Mouse (Mus musculus) neural tube, embryonic 11.5 days (tissue): ENCODE measurements around the gene Dapp1. TPM values are rescaled to one million over a fixed set of nuclear protein-coding genes. Genes with fewer than 3 reads are reported as not detected.

Source experiments
- ATAC-seq: fragments of 200-750 bp; cut with Nextera tagmentation; 2 replicates; pipeline ENCODE4 v1.8.0; 2017; ENCODE audit warnings: moderate number of reproducible peaks, mild to moderate bottlenecking, moderate TSS enrichment, moderate library complexity; ENCODE audit not compliant: insufficient read depth, low FRiP score, low TSS enrichment
- DNase-seq: peaks from one replicate; pipeline ENCODE4 v3.0.0-alpha.2; 2015; ENCODE audit warnings: low spot score
- H3K27ac ChIP-seq: fragments of 300-500 bp; sonication (generic); 2 replicates; pipeline ENCODE4 v1.5.1; 2014; ENCODE audit warnings: low read depth, mild to moderate bottlenecking, low read length
- H3K27me3 ChIP-seq: fragments of 300-500 bp; sonication (generic); 2 replicates; pipeline ENCODE4 v1.6.1; 2014; ENCODE audit warnings: mild to moderate bottlenecking, low read length, mixed read lengths; ENCODE audit not compliant: control insufficient read depth, insufficient read depth
- H3K36me3 ChIP-seq: fragments of 300-500 bp; sonication (generic); 2 replicates; pipeline ENCODE4 v1.6.1; 2014; ENCODE audit warnings: mild to moderate bottlenecking, low read length, moderate library complexity, mixed read lengths; ENCODE audit not compliant: control insufficient read depth, insufficient read depth
- H3K4me1 ChIP-seq: fragments of 300-500 bp; sonication (generic); 2 replicates; pipeline ENCODE4 v1.6.1; 2014; ENCODE audit warnings: low read length, mixed read lengths; ENCODE audit not compliant: control insufficient read depth, insufficient read depth
- H3K4me2 ChIP-seq: fragments of 300-500 bp; sonication (generic); 2 replicates; pipeline ENCODE4 v1.6.1; 2014; ENCODE audit warnings: low read depth, mild to moderate bottlenecking, moderate library complexity
- H3K4me3 ChIP-seq: fragments of 300-500 bp; sonication (generic); 2 replicates; pipeline ENCODE4 v1.5.1; 2014; ENCODE audit warnings: low read depth, low read length
- H3K9ac ChIP-seq: fragments of 300-500 bp; sonication (generic); 2 replicates; pipeline ENCODE4 v1.6.1; 2014; ENCODE audit warnings: mild to moderate bottlenecking, low read length
- H3K9me3 ChIP-seq: fragments of 300-500 bp; sonication (generic); 2 replicates; pipeline ENCODE4 v1.6.1; 2016; ENCODE audit warnings: low read length; ENCODE audit not compliant: control insufficient read depth
- WGBS: fragments of 180-500 bp; shearing (Covaris S2); extraction: QIAGEN DNeasy Blood & Tissue Kit; methylation state at CpG from one replicate; pipeline ENCODE4 v1.1.7; 2014; 5-methylcytosine and 5-hydroxymethylcytosine counted together
- polyA plus RNA-seq: library from polyadenylated mRNA; unstranded; fragments of >200 nt; fragmentation: Nextera tagmentation; extraction: Ambion mirVana; gene quantifications from 2 replicates; pipeline ENCODE4 v1.2.1, GENCODE M21; 2014

Gene Dapp1
- polyA plus RNA-seq, 1 experiment from 2014 or later, result 1.6 TPM

- ATAC-seq, result no peak
- WGBS, result 81% methylated on average over 7 of the region's 7 CpGs
Measured at GRCm38 (mm10) chr3:137887961-137888360, 93.4 kb downstream of the Dapp1 start.

GRCm38 (mm10) chr3:137881093-137881492 is 100.3 kb downstream of the Dapp1 start:
- no peak overlapping the region for H3K4me3 ChIP-seq
- H3K4me1 ChIP-seq, result no peaks in the 10 kb centered on the region
- H3K9me3 ChIP-seq, result no peaks in the 10 kb centered on the region
- no peak overlapping the region for H3K27ac ChIP-seq
- ATAC-seq (no peak), DNase-seq (no peak)
- no peaks in the 10 kb centered on the region for H3K36me3 ChIP-seq
- no peaks in the 10 kb centered on the region for H3K27me3 ChIP-seq
- H3K9ac ChIP-seq, result no peak overlapping the region
- WGBS, result 93% methylated on average over 5 of the region's 5 CpGs
- H3K4me2 ChIP-seq, result no peak overlapping the region

More at GRCm38 (mm10) chr3:137887961-137888360, 93.4 kb downstream of the Dapp1 start:
- Histone ChIP-seq H3K27me3 (no peaks in the 10 kb centered on the region), H3K27ac (no peak overlapping the region), H3K36me3 (peaks cover 2% of the 10 kb centered on the region; the same call in 1 of the 2 replicates), H3K4me1 (no peaks in the 10 kb centered on the region), H3K4me2 (no peak overlapping the region), H3K4me3 (no peak overlapping the region), H3K9ac (no peak overlapping the region), H3K9me3 (no peaks in the 10 kb centered on the region)
- DNase-seq, result no peak

Other genes with a start within 250 kb of the Dapp1 start
- 2,454 and 2,599 TPM in 2 replicates for gene H2afz, start 117.1 kb downstream of the Dapp1 start, polyA plus RNA-seq
- 8.7 and 11.0 TPM in 2 replicates for gene Dnajb14, start 113.9 kb downstream of the Dapp1 start, polyA plus RNA-seq
- 94.8 and 97.7 TPM in 2 replicates for gene Lamtor3, start 63.0 kb downstream of the Dapp1 start, polyA plus RNA-seq
- gene 1110002E22Rik, start 83.5 kb upstream of the Dapp1 start, polyA plus RNA-seq, result 0.21 and 0.42 TPM in 2 replicates
- gene Gm5105, start 85.8 kb upstream of the Dapp1 start, polyA plus RNA-seq, result not detected in 2 replicates
- 13.8 and 17.0 TPM in 2 replicates for gene Trmt10a, start 161.9 kb upstream of the Dapp1 start, polyA plus RNA-seq
- 7.5 and 7.8 TPM in 2 replicates for gene Mttp, start 163.4 kb upstream of the Dapp1 start, polyA plus RNA-seq
- gene 4930579F01Rik, start 212.3 kb upstream of the Dapp1 start, polyA plus RNA-seq, result not detected in 2 replicates
- 0.13 TPM in 1 of 2 replicates, not detected in the other for gene Adh7, start 236.2 kb upstream of the Dapp1 start, polyA plus RNA-seq